Mouse (Mus musculus) neutrophil, adult 5-6 weeks (primary cell): ENCODE data around the gene Vax1. TPM values are rescaled to one million over a fixed set of nuclear protein-coding genes. Genes with fewer than 3 reads are reported as not detected.

Source experiments
- ATAC-seq: fragments of 151-379, 151-347 bp; 2 replicates; pipeline ENCODE4 v1.8.0; 2017; ENCODE audit warnings: mild to moderate bottlenecking, moderate TSS enrichment; ENCODE audit not compliant: insufficient number of reproducible peaks, poor library complexity, low FRiP score, severe bottlenecking; ENCODE audit errors: extremely low read depth
- total RNA-seq: library from RNA; stranded (forward); fragments of 200-1000 nt; gene quantifications from 2 replicates; pipeline ENCODE4 v1.2.3, GENCODE M21; 2017

Gene Vax1
- total RNA-seq, result not detected in 2 replicates

DNA sequence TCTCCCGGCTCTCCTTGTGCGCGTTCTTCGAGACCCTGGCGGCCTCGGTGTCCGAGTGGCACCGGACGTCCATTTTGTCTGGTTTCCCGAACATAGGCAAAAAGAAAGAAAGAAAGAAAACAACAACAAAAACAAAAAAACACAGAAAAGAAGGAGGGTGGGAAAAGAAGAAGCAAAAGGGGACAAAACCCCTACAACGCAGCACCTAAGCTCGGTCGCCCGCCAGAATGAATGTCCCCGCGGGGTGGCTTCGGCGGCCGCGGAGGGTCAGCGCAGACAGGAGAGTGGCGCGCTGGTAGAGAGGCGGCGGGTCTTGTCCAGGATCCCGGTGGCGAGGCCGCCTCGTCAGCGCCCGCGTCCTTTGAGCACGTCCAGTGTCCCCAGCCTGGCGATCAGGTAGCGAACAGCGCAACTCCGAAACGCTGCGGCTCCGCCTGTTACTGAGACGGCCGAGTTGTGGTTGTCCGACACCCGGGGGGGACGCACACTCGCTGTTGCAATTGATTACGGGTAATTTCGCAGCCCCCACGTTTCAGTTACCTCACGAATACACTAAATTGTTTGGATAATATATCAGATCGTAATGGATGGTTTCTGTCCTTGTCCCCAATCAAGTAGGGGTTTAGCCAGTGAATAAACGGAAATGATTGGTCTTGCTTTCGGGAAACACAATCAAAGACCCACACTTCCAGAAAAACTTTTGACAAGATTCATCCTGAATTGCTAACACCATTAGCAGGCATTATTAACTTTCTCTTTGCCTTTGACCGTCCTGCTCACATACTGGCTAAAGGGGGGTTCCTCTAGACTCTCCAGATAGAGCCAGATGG is at the start of gene Vax1:
Vax1 (minus strand) TSS at position 121 of the 830 bp plus-strand sequence.
- ATAC-seq, result no peak

DNA sequence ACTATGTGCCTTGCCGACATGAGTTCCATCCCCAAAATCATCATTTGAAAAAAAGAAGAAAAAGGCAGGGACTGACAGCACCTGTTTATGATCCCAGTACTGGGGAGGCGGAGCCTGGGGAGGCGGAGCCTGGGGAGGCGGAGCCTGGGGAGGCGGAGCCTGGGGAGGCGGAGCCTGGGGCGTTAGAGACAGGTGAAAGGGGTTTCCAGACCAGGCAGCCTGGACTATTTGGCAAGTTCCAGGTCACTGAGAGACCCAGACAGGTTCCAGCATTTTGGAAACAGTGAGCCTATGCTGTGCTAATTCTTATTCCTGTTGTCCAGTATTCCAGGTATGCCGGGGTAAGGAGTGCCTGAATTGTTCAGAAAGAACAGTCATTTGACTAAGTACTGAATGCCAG is 49.1 kb upstream of the Vax1 start, which contains the start of gene Kcnk18:
Kcnk18 (plus strand) TSS at position 224 of the 400 bp plus-strand sequence.
- ATAC-seq, result no peak

DNA sequence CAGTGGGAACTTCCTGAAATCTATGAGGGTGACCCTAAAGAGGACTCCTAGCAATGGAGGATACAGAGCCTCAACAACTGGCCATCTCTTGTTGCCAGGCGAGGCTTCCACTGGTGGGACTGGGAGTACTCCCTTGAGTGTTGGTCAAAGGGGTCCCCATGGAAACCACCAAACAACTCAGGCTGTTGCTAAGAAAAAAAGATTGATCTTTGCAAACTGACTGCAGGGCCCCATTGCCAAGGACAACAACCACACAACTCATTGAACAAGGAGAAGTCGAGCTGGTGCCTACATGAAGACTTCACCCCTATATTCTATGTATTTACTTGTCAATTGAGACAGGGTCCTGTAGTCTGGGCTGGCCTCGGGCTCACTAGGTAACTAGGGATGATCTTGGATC is 47.0 kb upstream of the Vax1 start:
- no peak for ATAC-seq

DNA sequence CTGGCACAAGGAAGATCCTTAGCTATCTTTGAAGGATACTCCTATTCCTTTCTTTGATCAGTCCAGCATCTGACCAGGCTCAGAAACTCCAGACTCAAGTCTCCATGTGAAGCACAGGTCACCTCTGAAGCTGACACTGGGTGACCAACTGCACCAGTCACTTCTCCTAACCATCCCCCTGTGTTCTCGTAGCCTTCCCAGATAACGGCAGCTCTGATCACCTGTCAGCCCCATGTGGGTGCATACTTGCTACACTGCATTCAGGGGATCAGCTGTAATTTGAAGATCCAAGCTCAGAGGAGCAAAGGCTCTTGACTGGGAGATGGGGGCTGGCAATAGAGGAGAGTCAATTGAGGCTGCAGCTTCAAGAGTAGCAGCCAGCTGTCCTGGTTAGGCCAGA is 39.1 kb upstream of the Vax1 start:
- ATAC-seq, result no peak

DNA sequence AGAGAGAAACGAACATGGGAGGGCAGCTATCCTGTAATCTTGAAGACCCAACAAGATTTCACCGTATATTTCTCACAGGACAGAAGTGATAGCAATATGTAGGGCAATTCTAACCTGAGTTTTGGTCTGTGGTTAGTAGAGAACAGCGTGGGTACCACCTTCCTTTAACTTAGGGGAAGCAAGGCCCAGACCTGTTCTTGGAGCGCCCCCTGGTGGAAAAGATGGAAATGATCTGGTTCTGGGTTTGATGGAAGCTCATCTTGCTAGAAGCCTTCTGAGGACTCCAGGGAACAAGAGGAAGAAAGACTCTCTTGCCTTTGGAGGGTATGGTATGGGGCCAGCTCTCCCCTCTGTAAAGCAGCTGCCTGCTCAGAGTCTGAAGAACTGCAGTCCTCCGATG is 38.6 kb upstream of the Vax1 start:
- ATAC-seq, result no peak

DNA sequence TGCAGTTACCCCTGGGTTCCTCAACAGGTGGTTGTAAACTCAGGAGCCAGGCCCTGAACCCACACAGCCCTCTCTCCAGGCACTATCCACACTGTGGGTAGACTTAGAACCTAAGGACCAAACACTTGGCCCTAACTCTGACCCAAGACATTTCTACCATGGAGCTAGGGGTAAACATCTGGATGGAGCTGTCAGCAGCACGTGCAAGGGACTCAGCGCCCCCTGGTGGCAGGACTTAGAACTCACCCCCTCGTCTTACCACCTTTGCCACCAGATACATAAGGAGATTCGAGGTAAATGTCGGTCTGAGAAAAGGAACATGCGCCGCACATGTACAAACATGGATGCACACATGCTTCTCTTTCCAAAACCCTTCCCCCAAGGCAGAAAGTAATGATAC is 28.3 kb upstream of the Vax1 start:
- ATAC-seq, result no peak

- ATAC-seq, result no peak
These were observed 26.3 kb upstream of the Vax1 start for GRCm38 (mm10) chr19:59196111-59196666.

DNA sequence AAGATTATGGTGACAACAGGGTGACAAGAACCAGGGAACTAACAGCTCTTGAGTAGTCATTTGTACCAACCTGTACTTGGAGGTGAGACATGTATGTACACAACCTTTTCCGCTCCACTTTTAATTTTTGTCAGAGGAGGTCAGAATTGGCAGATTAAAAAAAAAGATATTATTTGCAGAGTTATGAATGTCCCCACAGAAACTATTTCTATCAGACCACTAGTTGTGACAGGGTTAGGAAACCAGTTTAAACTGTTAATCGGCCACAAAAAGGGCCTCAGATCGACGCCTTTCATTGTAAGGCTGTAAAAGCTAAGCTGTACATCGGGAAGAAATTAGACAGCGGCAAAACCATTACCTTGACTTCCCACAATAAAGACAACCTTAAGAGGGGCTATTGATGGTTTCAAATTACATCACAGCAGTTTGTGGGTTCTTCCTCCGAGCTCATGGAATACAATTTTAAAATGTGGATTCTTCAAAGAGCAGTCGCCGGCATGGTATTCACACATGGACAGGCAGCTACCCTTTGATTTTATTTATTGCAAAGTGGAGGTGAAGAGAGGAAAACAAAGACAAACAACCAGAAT is 25.4 kb upstream of the Vax1 start:
- ATAC-seq, result no peak

- ATAC-seq, result peak; percentile 23; the same call in 1 of the 2 replicates
These were observed 24.3 kb upstream of the Vax1 start for GRCm38 (mm10) chr19:59193986-59194820.

DNA sequence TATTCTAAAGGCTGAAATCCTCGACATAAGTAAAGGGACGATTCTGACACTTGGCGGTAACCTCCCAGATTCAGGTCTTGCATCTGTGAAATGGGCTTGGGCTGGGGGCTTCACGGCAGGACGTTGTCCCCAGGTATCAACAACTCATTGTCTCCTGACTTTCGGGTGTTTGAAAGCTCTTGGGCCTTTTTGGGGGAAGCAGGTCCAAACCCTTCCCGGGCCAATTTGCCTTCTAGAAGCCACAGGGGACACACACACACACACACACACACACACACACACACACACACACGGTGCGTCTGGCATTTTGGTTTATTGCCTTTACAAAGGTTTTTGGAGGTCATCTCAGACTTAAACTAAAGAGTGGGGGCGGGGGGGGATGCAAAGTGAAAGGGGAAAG is 23.6 kb upstream of the Vax1 start:
- no peak for ATAC-seq

GRCm38 (mm10) chr19:59192491-59192890 is 22.6 kb upstream of the Vax1 start:
- no peak for ATAC-seq

- no peak for ATAC-seq
These were observed 21.3 kb upstream of the Vax1 start for GRCm38 (mm10) chr19:59191123-59191505.

DNA sequence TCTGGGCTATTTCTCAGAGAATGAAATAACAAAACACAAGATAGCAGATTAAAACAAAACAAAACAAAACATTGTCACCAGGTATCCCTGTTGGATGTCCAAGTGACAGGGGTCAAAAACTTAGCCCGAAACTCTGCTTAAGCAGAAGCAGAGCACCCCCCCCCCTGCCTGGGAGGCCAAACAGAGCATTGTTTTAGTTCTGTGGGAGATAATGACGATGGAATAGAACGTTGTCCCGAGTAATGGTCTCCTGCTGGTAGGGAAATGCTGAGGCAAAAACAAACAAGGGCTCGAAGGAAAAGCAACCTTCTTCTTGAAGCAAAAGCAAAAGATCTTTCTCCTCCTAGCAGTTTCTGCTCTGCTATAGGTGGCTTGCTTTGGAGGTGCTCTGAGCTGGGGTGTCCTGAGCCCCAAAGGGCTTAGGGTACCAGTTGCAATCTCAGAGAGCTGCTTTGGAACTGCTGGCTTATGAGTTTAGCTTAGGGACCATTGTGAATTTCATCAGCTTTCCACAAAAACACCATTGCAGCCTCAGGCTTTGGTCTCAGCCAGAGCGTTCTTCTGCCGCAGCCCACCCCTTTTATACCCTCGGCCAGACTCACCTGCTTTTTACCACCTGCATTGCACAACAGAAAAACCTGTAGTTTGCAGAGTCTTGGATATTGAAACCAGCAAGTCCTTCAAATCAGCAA is 20.7 kb upstream of the Vax1 start:
- ATAC-seq, result no peak

DNA sequence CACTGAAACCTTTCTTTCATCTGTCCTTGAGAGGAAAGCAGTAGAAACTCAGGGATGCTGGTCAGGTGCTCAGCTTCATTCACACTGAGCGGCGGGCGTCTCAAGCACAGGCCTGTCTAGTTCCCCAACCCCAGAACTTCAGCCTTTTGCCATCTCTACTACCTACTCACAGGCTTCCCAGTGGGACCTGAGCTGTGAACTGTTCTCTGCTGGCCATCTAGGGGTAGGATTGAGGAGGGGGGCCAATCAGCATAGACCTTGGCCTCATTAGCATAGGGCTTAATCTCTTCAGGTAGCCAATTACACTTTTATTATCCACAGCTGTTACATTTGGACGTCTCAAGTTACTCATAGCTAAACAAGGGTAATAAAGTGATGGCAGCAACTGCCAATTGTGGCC is 19.1 kb upstream of the Vax1 start:
- no peak for ATAC-seq

GRCm38 (mm10) chr19:59184000-59184399 is 14.1 kb upstream of the Vax1 start:
- no peak for ATAC-seq

GRCm38 (mm10) chr19:59173341-59174015 is 3.6 kb upstream of the Vax1 start:
- no peak for ATAC-seq

- no peak for ATAC-seq
These were observed 2.9 kb upstream of the Vax1 start for GRCm38 (mm10) chr19:59172781-59173180.

GRCm38 (mm10) chr19:59171871-59172245 is 2.0 kb upstream of the Vax1 start:
- ATAC-seq, result no peak
